Mouse (Mus musculus) ES-E14 (cell line): ENCODE measurements around the gene Gfer. TPM values are rescaled to one million over a fixed set of nuclear protein-coding genes. Genes with fewer than 3 reads are reported as not detected.

Experiments
- DNase-seq: peaks from one replicate; pipeline ENCODE4 v3.0.0-alpha.2; 2013; ENCODE audit warnings: low read depth, low spot score
- H3K27ac ChIP-seq: 2 replicates; pipeline ENCODE4 v1.5.1; 2012; ENCODE audit warnings: low read depth, mild to moderate bottlenecking, low read length, moderate library complexity, mixed read lengths; ENCODE audit not compliant: poor library complexity, insufficient read depth, severe bottlenecking
- H3K36me3 ChIP-seq: 2 replicates; pipeline ENCODE4 v1.6.1; 2012; ENCODE audit warnings: mild to moderate bottlenecking, low read length, moderate library complexity, mixed read lengths; ENCODE audit not compliant: control insufficient read depth, poor library complexity, insufficient read depth, severe bottlenecking
- H3K4me1 ChIP-seq, 2 experiments: fragments of 150-350 bp in 1 of 2; sonication (generic) in 1 of 2; 2 replicates each; pipeline ENCODE4 v1.6.1; 2012; ENCODE audit warnings: low read length in 2 of 2, mild to moderate bottlenecking in 1 of 2, mixed read lengths in 1 of 2; ENCODE audit not compliant: control insufficient read depth in 2 of 2, insufficient read depth in 2 of 2, poor library complexity in 1 of 2
- H3K4me3 ChIP-seq, 2 experiments: fragments of 150-350 bp in 1 of 2; sonication (generic) in 1 of 2; 2 replicates each; pipeline ENCODE4 v1.5.1; 2012; ENCODE audit warnings: low read length in 2 of 2, low read depth in 1 of 2, mild to moderate bottlenecking in 1 of 2, mixed read lengths in 1 of 2; ENCODE audit not compliant: insufficient read depth in 1 of 2, poor library complexity in 1 of 2, severe bottlenecking in 1 of 2
- H3K9ac ChIP-seq: 2 replicates; pipeline ENCODE4 v1.6.1; 2012; ENCODE audit warnings: low read depth, mild to moderate bottlenecking, low read length, mixed read lengths; ENCODE audit not compliant: poor library complexity, insufficient read depth, severe bottlenecking
- H3K9me3 ChIP-seq: fragments of 150-350 bp; sonication (generic); 2 replicates; pipeline ENCODE4 v1.6.1; 2012; ENCODE audit warnings: low read depth, mild to moderate bottlenecking, low read length; ENCODE audit not compliant: control insufficient read depth, insufficient read depth
- CHD2 ChIP-seq: IDR thresholded peaks from 2 replicates; pipeline ENCODE4 v1.6.1; 2014; ENCODE audit warnings: mild to moderate bottlenecking, low read depth, low read length, inconsistent platforms
- HCFC1 ChIP-seq: IDR thresholded peaks from 2 replicates; pipeline ENCODE4 v1.6.1; 2012; ENCODE audit warnings: low read length, inconsistent platforms, borderline replicate concordance; ENCODE audit not compliant: insufficient read depth
- MAFK ChIP-seq: IDR thresholded peaks from 2 replicates; pipeline ENCODE4 v1.6.1; 2014; ENCODE audit warnings: mild to moderate bottlenecking, low read depth, low read length, inconsistent platforms; ENCODE audit not compliant: insufficient read depth
- ZC3H11A ChIP-seq: IDR thresholded peaks from 2 replicates; pipeline ENCODE4 v1.6.1; 2012; ENCODE audit warnings: low read depth, mild to moderate bottlenecking, inconsistent platforms, low read length, borderline replicate concordance
- ZNF384 ChIP-seq: IDR thresholded peaks from 2 replicates; pipeline ENCODE4 v1.6.1; 2012; ENCODE audit warnings: low read depth, low read length, inconsistent platforms
- in situ Hi-C, 2 experiments: fragments of 600-800 bp; cut with MboI; formaldehyde crosslinking; loops; one replicate each; pipeline ENCODE4 v1.15.1; 2025; ENCODE audit warnings: low sequenced_read_pairs in 2 of 2, inconsistent platforms in 1 of 2; ENCODE audit not compliant: unreplicated experiment in 2 of 2
- total RNA-seq: library from RNA; depleted of rRNA; stranded (reverse); fragments of 300-350 nt; gene quantifications from 2 replicates; pipeline ENCODE4 v1.2.3, GENCODE M21; 2012

The Gfer gene
- total RNA-seq, 1 experiment, result 61.8 TPM

DNA sequence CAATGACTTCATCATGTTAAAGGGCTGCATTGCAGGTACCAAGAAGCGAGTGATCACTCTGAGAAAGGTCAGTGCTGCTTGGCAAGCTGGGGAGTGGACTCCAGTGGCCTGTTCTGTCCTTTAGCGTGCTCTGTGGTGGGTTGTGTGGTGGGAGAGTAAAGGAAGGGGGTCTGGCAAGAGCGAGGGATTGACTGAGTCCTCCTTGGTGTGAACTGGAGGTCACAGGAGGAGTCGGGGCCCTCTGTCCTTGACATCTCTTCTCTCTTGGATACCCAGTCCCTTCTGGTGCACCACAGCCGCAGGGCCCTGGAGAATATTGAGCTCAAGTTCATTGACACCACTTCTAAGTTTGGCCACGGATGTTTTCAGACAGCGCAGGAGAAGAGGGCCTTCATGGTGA is 39.5 kb upstream of the Gfer start:
- in situ Hi-C loops, result no loop called here
- H3K27ac ChIP-seq, result no peak overlapping the region
- H3K9ac ChIP-seq, result no peak overlapping the region
- H3K4me3 ChIP-seq, result no peak overlapping the region
- no peaks in the 10 kb centered on the region for H3K36me3 ChIP-seq
- H3K4me1 ChIP-seq, result peaks cover 1 to 15% of the 10 kb centered on the region in 2 experiments; a peak in 2 of 4 replicates
- H3K9me3 ChIP-seq, result no peaks in the 10 kb centered on the region
- TF ChIP-seq MAFK, result no peak
- TF ChIP-seq ZNF384, result no peak
- no peak for TF ChIP-seq HCFC1
- TF ChIP-seq ZC3H11A, result no peak
- no peak for TF ChIP-seq CHD2
- no peak for DNase-seq

DNA sequence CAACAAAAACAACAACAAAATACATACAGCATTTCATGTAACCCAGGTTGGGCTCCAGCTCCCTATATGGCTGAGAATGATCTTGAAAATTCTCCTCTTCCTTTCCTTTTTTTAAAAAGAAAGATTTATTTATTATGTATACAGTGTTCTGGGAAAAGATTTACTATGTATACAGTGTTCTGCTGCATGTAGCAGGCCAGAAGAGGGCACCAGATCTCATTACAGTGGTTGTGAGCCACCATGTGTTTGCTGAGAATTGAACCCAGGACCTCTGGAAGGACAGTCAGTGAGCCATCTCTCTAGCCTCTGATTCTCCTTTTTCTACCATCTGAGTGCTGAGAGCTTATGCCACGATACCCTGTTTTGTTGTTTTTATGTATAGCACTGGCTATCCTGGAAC is 38.6 kb upstream of the Gfer start:
- no peak for DNase-seq
- H3K4me3 ChIP-seq, result no peak overlapping the region

DNA sequence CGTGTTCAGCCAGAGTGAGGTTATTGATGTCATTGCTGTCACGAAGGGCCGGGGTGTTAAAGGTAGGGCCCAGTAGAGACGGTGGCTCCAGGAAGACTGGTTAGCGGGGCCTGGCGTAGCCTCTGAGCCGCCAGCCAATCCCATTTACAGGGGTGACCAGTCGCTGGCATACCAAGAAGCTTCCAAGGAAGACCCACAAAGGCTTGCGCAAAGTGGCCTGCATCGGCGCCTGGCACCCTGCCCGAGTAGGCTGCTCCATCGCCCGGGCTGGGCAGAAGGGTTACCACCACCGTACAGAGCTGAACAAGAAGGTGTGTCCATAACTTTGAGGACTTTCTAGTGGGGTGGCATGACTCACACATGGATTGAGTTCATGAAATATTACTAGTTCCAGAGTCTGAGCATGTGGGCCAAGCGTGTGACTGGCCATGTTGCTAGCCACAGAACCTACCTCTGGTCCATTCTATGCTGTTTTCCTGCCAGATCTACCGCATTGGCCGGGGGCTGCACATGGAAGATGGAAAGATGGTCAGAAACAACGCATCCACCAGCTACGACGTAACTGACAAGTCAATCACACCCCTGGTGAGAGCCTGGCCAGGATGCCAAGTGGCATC is 37.6 kb upstream of the Gfer start:
- H3K36me3 ChIP-seq, result no peaks in the 10 kb centered on the region
- no peak overlapping the region for H3K4me3 ChIP-seq
- H3K4me1 ChIP-seq, result peaks cover 1 to 12% of the 10 kb centered on the region in 2 experiments; a peak in 2 of 4 replicates
- in situ Hi-C loops, result no loop called here
- TF ChIP-seq CHD2 (no peak), ZNF384 (no peak), HCFC1 (no peak), ZC3H11A (no peak), MAFK (no peak)
- DNase-seq, result no peak
- H3K9ac ChIP-seq, result no peak overlapping the region
- no peak overlapping the region for H3K27ac ChIP-seq
- no peaks in the 10 kb centered on the region for H3K9me3 ChIP-seq

More for the DNA sequence above, 38.6 kb upstream of the Gfer start:
- Histone ChIP-seq H3K4me1 (peaks cover 1 to 15% of the 10 kb centered on the region in 2 experiments; a peak in 2 of 4 replicates), H3K36me3 (no peaks in the 10 kb centered on the region), H3K27ac (no peak overlapping the region), H3K9me3 (no peaks in the 10 kb centered on the region), H3K9ac (no peak overlapping the region)
- TF ChIP-seq MAFK, result no peak
- no peak for TF ChIP-seq ZC3H11A
- no peak for TF ChIP-seq ZNF384
- TF ChIP-seq CHD2, result no peak
- TF ChIP-seq HCFC1, result no peak
- in situ Hi-C loops, result no loop called here

DNA sequence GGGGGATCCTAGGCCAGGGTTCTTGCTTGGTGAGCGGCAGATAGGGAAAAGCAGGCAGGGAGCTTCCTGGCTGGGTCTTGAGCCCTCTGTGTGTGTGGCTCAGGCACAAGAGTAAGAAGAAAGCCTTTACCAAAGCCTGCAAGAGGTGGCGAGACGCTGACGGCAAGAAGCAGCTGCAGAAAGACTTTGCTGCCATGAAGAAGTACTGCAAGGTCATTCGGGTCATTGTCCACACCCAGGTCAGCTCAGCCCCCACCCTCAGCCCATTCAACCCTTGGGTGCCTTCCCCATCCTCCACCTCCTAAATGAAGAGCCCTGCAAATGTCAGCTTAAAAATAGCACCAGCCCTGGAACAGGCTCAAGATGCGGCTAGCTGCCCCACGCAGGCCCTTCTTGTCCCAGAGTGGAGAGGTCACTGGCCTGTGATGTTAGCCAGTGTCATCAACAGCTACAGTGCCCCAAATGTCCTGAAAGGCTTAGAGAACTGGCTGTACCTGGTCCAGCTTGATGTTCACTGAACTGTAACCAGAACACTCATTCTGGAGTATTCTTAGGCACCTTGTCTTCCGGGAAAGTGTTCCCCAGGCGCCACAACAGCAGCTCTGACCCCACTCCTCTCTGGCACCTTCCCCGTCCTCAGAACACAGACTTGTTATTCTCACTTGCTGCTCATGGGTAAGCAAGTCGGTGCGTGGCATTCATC is 36.4 kb upstream of the Gfer start:
- no peaks in the 10 kb centered on the region for H3K36me3 ChIP-seq
- H3K9me3 ChIP-seq, result no peaks in the 10 kb centered on the region
- no peak overlapping the region for H3K27ac ChIP-seq
- in situ Hi-C loops, result no loop called here
- no peak for TF ChIP-seq CHD2
- no peak for TF ChIP-seq ZC3H11A
- TF ChIP-seq MAFK, result no peak
- TF ChIP-seq HCFC1, result no peak
- TF ChIP-seq ZNF384, result no peak
- DNase-seq, result no peak
- no peak overlapping the region for H3K4me3 ChIP-seq
- no peak overlapping the region for H3K9ac ChIP-seq
- peaks cover 1 to 18% of the 10 kb centered on the region in 2 experiments; a peak in 2 of 4 replicates for H3K4me1 ChIP-seq
